Mouse (Mus musculus) liver, embryonic 14.5 days (tissue): ENCODE measurements at regions not wholly inside any gene's neighbourhood (a gene's known extent, or its start where the extent isn't known, plus 50 kb on each side); places are given as distances from the start of the nearest gene placed in this dataset.

Experiments used
- ATAC-seq: fragments of 200-750 bp; cut with Nextera tagmentation; 2 replicates; pipeline ENCODE4 v1.8.0; 2017; ENCODE audit warnings: moderate number of reproducible peaks, mild to moderate bottlenecking, moderate library complexity; ENCODE audit not compliant: insufficient read depth
- DNase-seq, 3 experiments: peaks; one replicate each; pipeline ENCODE4 v3.0.0-alpha.2; 2012 to 2013; ENCODE audit warnings: low read depth in 3 of 3, low spot score in 3 of 3
- H3K27ac ChIP-seq: fragments of 300-500 bp; sonication (generic); 2 replicates; pipeline ENCODE4 v1.5.1; 2014; ENCODE audit warnings: moderate library complexity, mild to moderate bottlenecking, control low read depth, inconsistent platforms
- H3K27me3 ChIP-seq: fragments of 300-500 bp; sonication (generic); 2 replicates; pipeline ENCODE4 v1.6.1; 2014; ENCODE audit warnings: mild to moderate bottlenecking, low read length, moderate library complexity; ENCODE audit not compliant: control insufficient read depth, insufficient read depth
- H3K36me3 ChIP-seq: fragments of 300-500 bp; sonication (generic); replicated peaks from 2 replicates; pipeline ENCODE4 v1.6.1; 2014; ENCODE audit warnings: low read depth; ENCODE audit not compliant: control insufficient read depth, insufficient read depth
- H3K4me1 ChIP-seq, 2 experiments: fragments of 200-500 bp in 1 of 2; fragments of 300-500 bp in 1 of 2; sonication (generic) in 1 of 2; replicated peaks; 2 replicates each; pipeline ENCODE4 v1.6.1; 2012 to 2014; ENCODE audit warnings: antibody characterized with exemption in 1 of 2, inconsistent platforms in 1 of 2, low read length in 1 of 2; ENCODE audit not compliant: control insufficient read depth in 2 of 2, insufficient read depth in 2 of 2
- H3K4me2 ChIP-seq: fragments of 300-500 bp; sonication (generic); 2 replicates; pipeline ENCODE4 v1.6.1; 2014; ENCODE audit warnings: low read depth, mild to moderate bottlenecking, control low read depth, moderate library complexity
- H3K4me3 ChIP-seq, 2 experiments: fragments of 200-500 bp in 1 of 2; fragments of 300-500 bp in 1 of 2; sonication (generic) in 1 of 2; 2 replicates each; pipeline ENCODE4 v1.5.1; 2012 to 2014; ENCODE audit warnings: low read depth in 2 of 2, low read length in 2 of 2, mild to moderate bottlenecking in 2 of 2, control low read depth in 1 of 2, inconsistent platforms in 1 of 2, moderate library complexity in 1 of 2; ENCODE audit not compliant: insufficient read depth in 1 of 2
- H3K9ac ChIP-seq: fragments of 300-500 bp; sonication (generic); replicated peaks from 2 replicates; pipeline ENCODE4 v1.6.1; 2014; ENCODE audit warnings: mild to moderate bottlenecking, control low read depth, moderate library complexity
- H3K9me3 ChIP-seq: fragments of 300-500 bp; sonication (generic); 2 replicates; pipeline ENCODE4 v1.6.1; 2016; ENCODE audit warnings: low read length, mixed read lengths; ENCODE audit not compliant: control insufficient read depth
- CTCF ChIP-seq: IDR thresholded peaks from 2 replicates; pipeline ENCODE4 v1.5.1; 2016; ENCODE audit warnings: antibody characterized with exemption, low read depth, control low read depth
- EP300 ChIP-seq: IDR thresholded peaks from 2 replicates; pipeline ENCODE4 v1.6.1; 2016; ENCODE audit warnings: antibody characterized with exemption, low read depth
- WGBS: fragments of 180-500 bp; shearing (Covaris S2); extraction: QIAGEN DNeasy Blood & Tissue Kit; methylation state at CpG from one replicate; pipeline ENCODE4 v1.1.7; 2014; ENCODE audit not compliant: insufficient replicate concordance; 5-methylcytosine and 5-hydroxymethylcytosine counted together

GRCm38 (mm10) chr2:21044781-21045180 lies 76.1 kb upstream of the Arhgap21 start:
- 63% methylated on average over 7 of the region's 7 CpGs for WGBS
- H3K27ac ChIP-seq: no peak overlapping the region
- no peaks in the 10 kb centered on the region for H3K4me1 ChIP-seq
- no peak for ATAC-seq
- TF ChIP-seq CTCF: no peak
- TF ChIP-seq EP300: no peak
- H3K4me2 ChIP-seq: no peak overlapping the region
- no peaks in the 10 kb centered on the region for H3K9me3 ChIP-seq
- H3K9ac ChIP-seq: no peak overlapping the region
- no peaks in the 10 kb centered on the region for H3K36me3 ChIP-seq
- H3K27me3 ChIP-seq: no peaks in the 10 kb centered on the region
- no peak for DNase-seq
- H3K4me3 ChIP-seq: no peak overlapping the region

- Histone ChIP-seq H3K9ac (no peak overlapping the region), H3K27ac (no peak overlapping the region), H3K4me3 (no peak overlapping the region), H3K4me1 (no peaks in the 10 kb centered on the region), H3K4me2 (no peak overlapping the region), H3K27me3 (no peaks in the 10 kb centered on the region), H3K9me3 (no peaks in the 10 kb centered on the region), H3K36me3 (no peaks in the 10 kb centered on the region)
- no peak for TF ChIP-seq CTCF
- no peak for TF ChIP-seq EP300
- WGBS: 64% methylated on average over 7 of the region's 7 CpGs
- DNase-seq (no peak), ATAC-seq (no peak)
These were observed 75.3 kb upstream of the Arhgap21 start for GRCm38 (mm10) chr2:21044007-21044406.

DNA sequence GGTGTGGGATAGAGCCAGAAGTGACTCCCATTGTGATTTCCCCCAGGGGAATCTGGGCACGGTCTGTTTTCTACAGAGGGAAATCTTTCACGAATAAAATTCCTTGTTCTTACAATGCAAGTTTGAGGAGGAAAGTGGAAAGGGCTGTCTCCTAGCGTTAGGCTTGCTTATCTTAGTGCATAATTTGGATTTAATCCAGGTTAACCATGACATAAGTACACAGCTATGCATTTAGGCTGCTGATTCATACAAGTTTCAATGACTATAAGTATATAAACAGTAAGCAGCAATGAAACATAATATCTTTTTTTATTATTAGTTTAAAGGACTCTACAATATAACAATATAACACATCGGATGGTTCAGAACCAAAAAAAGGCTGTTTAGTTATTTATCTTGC lies 74.6 kb upstream of the Arhgap21 start:
- Histone ChIP-seq H3K27me3 (no peaks in the 10 kb centered on the region), H3K4me3 (no peak overlapping the region), H3K4me2 (no peak overlapping the region), H3K9ac (no peak overlapping the region), H3K36me3 (no peaks in the 10 kb centered on the region), H3K27ac (no peak overlapping the region), H3K4me1 (no peaks in the 10 kb centered on the region), H3K9me3 (no peaks in the 10 kb centered on the region)
- 60% methylated on average over 4 of the region's 4 CpGs for WGBS
- ATAC-seq (no peak), DNase-seq (no peak)
- TF ChIP-seq CTCF (no peak), EP300 (no peak)

GRCm38 (mm10) chr2:21037607-21038006 lies 68.9 kb upstream of the Arhgap21 start:
- no peak for DNase-seq
- Histone ChIP-seq H3K36me3 (no peaks in the 10 kb centered on the region), H3K9me3 (no peaks in the 10 kb centered on the region), H3K27ac (no peak overlapping the region), H3K27me3 (no peaks in the 10 kb centered on the region), H3K4me2 (no peak overlapping the region), H3K9ac (no peak overlapping the region), H3K4me3 (no peak overlapping the region), H3K4me1 (no peaks in the 10 kb centered on the region)
- WGBS: 60% methylated on average over 3 of the region's 3 CpGs
- no peak for ATAC-seq
- TF ChIP-seq EP300 (no peak), CTCF (no peak)

GRCm38 (mm10) chr2:21037181-21037580 lies 68.5 kb upstream of the Arhgap21 start:
- Histone ChIP-seq H3K27me3 (no peaks in the 10 kb centered on the region), H3K4me2 (no peak overlapping the region), H3K27ac (no peak overlapping the region), H3K9me3 (no peaks in the 10 kb centered on the region), H3K4me3 (no peak overlapping the region), H3K9ac (no peak overlapping the region), H3K36me3 (no peaks in the 10 kb centered on the region), H3K4me1 (no peaks in the 10 kb centered on the region)
- TF ChIP-seq CTCF (no peak), EP300 (no peak)
- DNase-seq (no peak), ATAC-seq (no peak)
- WGBS: 60% methylated on average over 8 of the region's 8 CpGs
